Mouse (Mus musculus): ENCODE results near the gene Sf3b4. TPM values are rescaled to one million over a fixed set of nuclear protein-coding genes. Genes with fewer than 3 reads are reported as not detected.

The Sf3b4 gene
- polyA plus RNA-seq, 1 experiment: 62.7 TPM

DNA sequence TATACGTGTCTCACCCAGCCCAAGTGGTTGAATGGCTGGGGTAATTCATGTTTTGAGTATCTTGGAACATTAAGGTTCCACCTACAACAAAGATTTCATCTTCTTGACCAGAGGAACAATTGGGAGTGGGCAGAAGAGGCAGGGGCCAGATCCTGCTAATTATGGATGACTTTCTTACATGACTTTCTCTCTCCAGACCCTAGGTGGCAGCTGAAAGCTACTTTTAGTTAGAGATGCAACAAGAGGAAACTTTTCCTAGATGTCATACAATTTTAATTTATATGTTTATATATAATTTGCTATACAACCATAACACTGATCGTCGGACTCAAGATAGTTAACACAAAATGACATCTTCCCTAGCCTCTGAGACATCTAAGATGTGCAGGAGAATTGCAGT lies 35.7 kb downstream of the Sf3b4 start:
- TF ChIP-seq POLR2A (IDR thresholded peaks at IDR 0.05; ENCODE audit: borderline replicate concordance, low read depth, low read length): no peak
- TF ChIP-seq CTCF (IDR thresholded peaks at IDR 0.05; ENCODE audit: low read depth, low read length): no peak
- H3K4me3 ChIP-seq (ENCODE audit: insufficient read depth, low read length): no peak overlapping the region
- H3K4me1 ChIP-seq (ENCODE audit: control insufficient read depth, insufficient read depth, low read length): no peaks in the 10 kb centered on the region
- H3K27ac ChIP-seq (ENCODE audit: insufficient read depth, low read depth, low read length): no peak overlapping the region

DNA sequence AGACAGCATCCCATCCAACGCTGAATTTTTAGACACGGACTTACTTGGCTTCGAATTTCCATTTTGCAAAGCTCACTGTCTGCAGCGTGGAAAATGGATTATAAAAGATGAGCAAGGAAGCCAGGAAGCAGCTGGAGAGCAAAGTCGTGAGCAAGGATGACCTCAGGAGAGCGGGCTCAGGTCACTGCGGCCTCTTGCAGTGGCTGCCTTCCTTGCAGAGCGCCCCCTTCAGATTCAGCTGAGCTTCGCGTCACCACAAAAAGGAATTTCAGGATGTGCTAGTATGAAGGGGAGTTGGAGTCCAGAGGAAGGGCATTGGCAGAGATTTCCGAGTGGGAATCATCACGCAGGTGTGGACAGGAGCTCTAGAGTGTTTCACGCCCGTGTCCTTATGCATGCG lies 37.1 kb downstream of the Sf3b4 start:
- H3K4me1 ChIP-seq (ENCODE audit: control insufficient read depth, insufficient read depth, low read length): peaks cover 3% of the 10 kb centered on the region; the same call in 1 of the 2 replicates
- H3K27ac ChIP-seq (ENCODE audit: insufficient read depth, low read depth, low read length): no peak overlapping the region
- H3K4me3 ChIP-seq (ENCODE audit: insufficient read depth, low read length): no peak overlapping the region
- 0 out of 2 replicates have a peak, but pooled peaks have one; percentile 13 for TF ChIP-seq CTCF (IDR thresholded peaks at IDR 0.05; ENCODE audit: low read depth, low read length)
- no peak for TF ChIP-seq POLR2A (IDR thresholded peaks at IDR 0.05; ENCODE audit: borderline replicate concordance, low read depth, low read length)

- H3K4me1 ChIP-seq (ENCODE audit: control insufficient read depth, insufficient read depth, low read length): peaks cover 11% of the 10 kb centered on the region
- peak overlapping the region; percentile 83 for H3K4me3 ChIP-seq (ENCODE audit: insufficient read depth, low read length)
- peak; percentile 47; the same call in 1 of the 2 replicates for TF ChIP-seq CTCF (IDR thresholded peaks at IDR 0.05; ENCODE audit: low read depth, low read length)
- TF ChIP-seq POLR2A (IDR thresholded peaks at IDR 0.05; ENCODE audit: borderline replicate concordance, low read depth, low read length): no peak
- peak overlapping the region; percentile 94 for H3K27ac ChIP-seq (ENCODE audit: insufficient read depth, low read depth, low read length)
Observed at GRCm38 (mm10) chr3:96219191-96219641, 47.1 kb downstream of the Sf3b4 start.

DNA sequence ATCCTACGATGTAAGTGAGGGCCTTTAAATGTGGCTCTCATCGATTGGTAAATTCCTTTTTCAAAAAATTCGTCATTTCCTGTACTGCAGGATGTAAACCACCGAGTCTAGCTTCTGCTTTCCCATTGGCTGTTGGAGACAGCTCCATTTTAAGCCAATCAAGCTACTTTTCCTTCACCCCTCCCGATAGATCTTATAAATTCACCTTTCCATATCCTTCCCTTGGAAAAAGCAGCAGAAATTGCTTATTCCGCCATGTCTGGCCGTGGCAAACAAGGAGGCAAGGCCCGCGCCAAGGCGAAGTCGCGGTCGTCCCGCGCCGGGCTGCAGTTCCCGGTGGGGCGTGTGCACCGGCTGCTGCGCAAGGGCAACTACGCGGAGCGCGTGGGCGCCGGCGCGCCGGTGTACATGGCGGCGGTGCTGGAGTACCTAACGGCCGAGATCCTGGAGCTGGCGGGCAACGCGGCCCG lies 47.6 kb downstream of the Sf3b4 start, which contains the start of the genes Bola1 and Hist2h2ab:
Gene Bola1 (minus strand): TSS at position 49 of the 470 bp plus-strand sequence.
Gene Hist2h2ab (plus strand): TSS at position 205 of the 470 bp plus-strand sequence.
- Histone ChIP-seq H3K27ac (ENCODE audit: insufficient read depth, low read depth, low read length) (peak within 1 kb of the TSS; percentile 94), H3K4me1 (ENCODE audit: control insufficient read depth, insufficient read depth, low read length) (peaks cover 14% of the 10 kb centered on the region), H3K4me3 (ENCODE audit: insufficient read depth, low read length) (peak within 1 kb of the TSS; percentile 83)
- no peak for TF ChIP-seq POLR2A (IDR thresholded peaks at IDR 0.05; ENCODE audit: borderline replicate concordance, low read depth, low read length)
- TF ChIP-seq CTCF (IDR thresholded peaks at IDR 0.05; ENCODE audit: low read depth, low read length): no peak

- 0 out of 2 replicates have a peak, but pooled peaks have one; percentile 3 for TF ChIP-seq POLR2A (IDR thresholded peaks at IDR 0.05; ENCODE audit: borderline replicate concordance, low read depth, low read length)
- H3K27ac ChIP-seq (ENCODE audit: insufficient read depth, low read depth, low read length): peak overlapping the region; percentile 94
- peaks cover 20% of the 10 kb centered on the region for H3K4me1 ChIP-seq (ENCODE audit: control insufficient read depth, insufficient read depth, low read length)
- H3K4me3 ChIP-seq (ENCODE audit: insufficient read depth, low read length): peak overlapping the region; percentile 83
Observed at GRCm38 (mm10) chr3:96220131-96220764, 48.1 kb downstream of the Sf3b4 start.

DNA sequence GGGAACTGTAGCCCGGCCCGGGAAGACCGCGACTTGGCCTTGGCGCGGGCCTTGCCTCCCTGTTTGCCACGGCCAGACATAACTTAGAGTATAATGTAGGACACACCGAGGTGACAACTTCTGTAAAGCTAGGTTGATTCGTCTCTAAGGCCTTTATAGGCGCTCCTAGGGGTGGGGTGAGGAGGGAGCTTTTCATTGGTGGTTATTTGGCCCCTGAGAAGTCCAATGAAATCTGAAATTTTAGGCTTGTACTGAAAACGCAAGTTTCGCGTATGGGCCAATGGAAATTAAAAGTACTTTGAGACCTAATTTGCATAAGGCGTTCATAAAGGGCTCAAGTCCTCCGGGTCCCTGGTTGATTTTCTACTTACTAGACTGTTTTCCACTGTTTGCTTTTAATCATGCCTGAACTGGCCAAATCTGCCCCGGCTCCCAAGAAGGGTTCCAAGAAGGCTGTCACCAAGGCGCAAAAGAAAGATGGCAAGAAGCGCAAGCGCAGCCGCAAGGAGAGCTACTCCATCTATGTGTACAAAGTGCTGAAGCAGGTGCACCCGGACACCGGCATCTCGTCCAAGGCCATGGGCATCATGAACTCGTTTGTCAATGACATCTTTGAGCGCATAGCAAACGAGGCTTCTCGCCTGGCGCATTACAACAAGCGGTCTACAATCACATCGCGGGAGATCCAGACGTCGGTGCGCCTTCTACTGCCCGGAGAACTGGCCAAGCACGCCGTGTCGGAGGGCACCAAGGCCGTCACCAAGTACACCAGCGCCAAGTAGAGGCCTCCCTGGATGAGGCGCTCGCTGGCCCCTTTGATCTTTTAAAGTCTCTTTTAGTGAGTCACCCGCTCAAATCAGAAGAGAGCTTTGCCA lies 48.9 kb downstream of the Sf3b4 start, which contains the start of the genes Hist2h2ac and Hist2h2be:
Gene Hist2h2ac (minus strand): TSS at position 116 of the 875 bp plus-strand sequence.
Gene Hist2h2be (plus strand): TSS at position 355 of the 875 bp plus-strand sequence.
- 0 out of 2 replicates have a peak, but pooled peaks have one; percentile 85 for TF ChIP-seq POLR2A (IDR thresholded peaks at IDR 0.05; ENCODE audit: borderline replicate concordance, low read depth, low read length)
- no peak for TF ChIP-seq CTCF (IDR thresholded peaks at IDR 0.05; ENCODE audit: low read depth, low read length)
- Histone ChIP-seq H3K4me1 (ENCODE audit: control insufficient read depth, insufficient read depth, low read length) (peaks cover 27% of the 10 kb centered on the region), H3K27ac (ENCODE audit: insufficient read depth, low read depth, low read length) (peak within 1 kb of the TSS; percentile 94), H3K4me3 (ENCODE audit: insufficient read depth, low read length) (peak within 1 kb of the TSS; percentile 83)

DNA sequence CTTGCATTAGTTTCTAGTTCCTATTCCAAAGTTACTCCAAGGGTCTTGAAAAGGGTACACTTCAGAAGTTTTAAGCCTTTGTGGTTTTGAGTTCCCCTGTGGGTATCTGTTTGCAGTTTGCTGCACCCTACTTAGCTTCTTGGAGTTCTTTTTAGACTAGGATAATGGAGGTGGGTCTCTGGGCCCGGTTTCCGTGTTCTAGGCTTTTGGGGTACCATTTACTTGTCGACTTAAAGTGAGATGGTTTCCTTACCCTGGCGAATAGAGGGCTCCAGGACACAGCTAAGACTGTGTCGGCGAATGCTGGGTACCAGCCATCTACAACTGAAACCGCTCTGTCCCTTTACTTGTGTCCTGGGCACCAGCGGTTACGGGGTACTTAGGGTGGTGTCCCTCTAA lies 49.5 kb downstream of the Sf3b4 start:
- Histone ChIP-seq H3K4me1 (ENCODE audit: control insufficient read depth, insufficient read depth, low read length) (peaks cover 31% of the 10 kb centered on the region), H3K27ac (ENCODE audit: insufficient read depth, low read depth, low read length) (peak overlapping the region; percentile 80), H3K4me3 (ENCODE audit: insufficient read depth, low read length) (peak overlapping the region; percentile 69)
- TF ChIP-seq CTCF (IDR thresholded peaks at IDR 0.05; ENCODE audit: low read depth, low read length): no peak
- no peak for TF ChIP-seq POLR2A (IDR thresholded peaks at IDR 0.05; ENCODE audit: borderline replicate concordance, low read depth, low read length)

DNA sequence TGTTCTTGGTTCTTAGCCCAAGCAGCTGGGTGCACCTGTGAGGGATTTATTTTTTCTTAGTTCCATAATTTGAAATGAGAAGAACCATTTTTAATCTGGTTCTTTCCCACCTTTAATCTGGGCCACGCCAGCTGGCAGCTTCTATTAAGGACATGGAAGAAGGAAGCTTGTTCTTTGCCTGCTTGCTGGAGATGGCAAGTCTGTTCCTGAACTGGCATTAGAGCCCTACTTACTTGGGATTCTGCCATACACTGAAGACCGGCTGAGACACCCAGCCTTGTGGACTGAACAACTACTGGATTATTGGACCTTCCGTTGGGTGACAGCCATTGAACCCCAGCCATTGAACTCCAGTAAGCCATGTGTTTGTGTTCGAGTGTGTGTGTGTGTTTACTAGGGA lies 50.6 kb downstream of the Sf3b4 start:
- Histone ChIP-seq H3K4me1 (ENCODE audit: control insufficient read depth, insufficient read depth, low read length) (peaks cover 40% of the 10 kb centered on the region), H3K4me3 (ENCODE audit: insufficient read depth, low read length) (peak overlapping the region; percentile 50), H3K27ac (ENCODE audit: insufficient read depth, low read depth, low read length) (peak overlapping the region; percentile 80)
- no peak for TF ChIP-seq CTCF (IDR thresholded peaks at IDR 0.05; ENCODE audit: low read depth, low read length)
- no peak for TF ChIP-seq POLR2A (IDR thresholded peaks at IDR 0.05; ENCODE audit: borderline replicate concordance, low read depth, low read length)

DNA sequence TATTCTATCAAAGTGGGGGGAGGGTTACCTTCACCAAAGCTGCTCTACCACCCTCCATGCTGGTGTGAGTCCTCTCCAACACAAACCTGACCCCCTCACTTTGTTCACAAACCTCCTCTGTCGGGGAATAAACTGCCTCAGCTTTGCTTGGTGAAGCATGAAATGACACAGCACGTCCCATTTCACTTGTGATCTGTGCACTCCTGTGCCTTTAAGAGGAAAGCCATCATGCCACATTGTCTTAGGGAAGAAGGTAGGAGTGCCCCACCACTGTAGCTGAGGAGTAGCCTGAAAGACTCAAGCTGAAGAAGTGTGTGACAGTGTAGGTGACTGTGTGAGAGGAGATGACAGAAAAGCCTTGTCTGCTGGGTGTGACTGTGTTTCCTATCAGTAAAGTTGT lies 53.3 kb downstream of the Sf3b4 start:
- peak overlapping the region; percentile 7 for H3K4me3 ChIP-seq (ENCODE audit: insufficient read depth, low read length)
- TF ChIP-seq CTCF (IDR thresholded peaks at IDR 0.05; ENCODE audit: low read depth, low read length) (no peak), POLR2A (IDR thresholded peaks at IDR 0.05; ENCODE audit: borderline replicate concordance, low read depth, low read length) (no peak)
- H3K4me1 ChIP-seq (ENCODE audit: control insufficient read depth, insufficient read depth, low read length): peaks cover 62% of the 10 kb centered on the region
- H3K27ac ChIP-seq (ENCODE audit: insufficient read depth, low read depth, low read length): peak overlapping the region; percentile 83

Other genes with a start within 250 kb of the Sf3b4 start
- 134 and 150 TPM in 2 replicates for gene Anp32e, start 243.1 kb upstream of the Sf3b4 start, polyA plus RNA-seq (2012; ENCODE audit: insufficient read depth, insufficient read length, missing spikeins)
- gene Plekho1, start 176.3 kb upstream of the Sf3b4 start, polyA plus RNA-seq (2012; ENCODE audit: insufficient read depth, insufficient read length, missing spikeins): 298 and 305 TPM in 2 replicates
- gene Vps45, start 113.9 kb upstream of the Sf3b4 start, polyA plus RNA-seq (2012; ENCODE audit: insufficient read depth, insufficient read length, missing spikeins): 18.6 and 22.9 TPM in 2 replicates
- gene Otud7b, start 67.8 kb upstream of the Sf3b4 start, polyA plus RNA-seq (2012; ENCODE audit: insufficient read depth, insufficient read length, missing spikeins): 4.7 and 5.1 TPM in 2 replicates
- gene Mtmr11, start 10.3 kb upstream of the Sf3b4 start, polyA plus RNA-seq (2012; ENCODE audit: insufficient read depth, insufficient read length, missing spikeins): 12.6 and 14.4 TPM in 2 replicates
- 0.64 and 0.92 TPM in 2 replicates for gene Sv2a, start 8.8 kb downstream of the Sf3b4 start, polyA plus RNA-seq (2012; ENCODE audit: insufficient read depth, insufficient read length, missing spikeins)
- 14.1 and 19.0 TPM in 2 replicates for gene Bola1, start 47.4 kb downstream of the Sf3b4 start, polyA plus RNA-seq (2012; ENCODE audit: insufficient read depth, insufficient read length, missing spikeins)
- not detected in 2 replicates for gene Hist2h2ab, start 47.5 kb downstream of the Sf3b4 start, polyA plus RNA-seq (2012; ENCODE audit: insufficient read depth, insufficient read length, missing spikeins)
- not detected in 2 replicates for gene Hist2h2ac, start 48.5 kb downstream of the Sf3b4 start, polyA plus RNA-seq (2012; ENCODE audit: insufficient read depth, insufficient read length, missing spikeins)
- 13.0 and 13.9 TPM in 2 replicates for gene Hist2h2be, start 48.8 kb downstream of the Sf3b4 start, polyA plus RNA-seq (2012; ENCODE audit: insufficient read depth, insufficient read length, missing spikeins)
- gene Hist2h3c2, start 66.8 kb downstream of the Sf3b4 start, polyA plus RNA-seq (2012; ENCODE audit: insufficient read depth, insufficient read length, missing spikeins): 2.4 and 13.5 TPM in 2 replicates
- 14.5 and 22.9 TPM in 2 replicates for gene Hist2h2aa2, start 67.9 kb downstream of the Sf3b4 start, polyA plus RNA-seq (2012; ENCODE audit: insufficient read depth, insufficient read length, missing spikeins)
- gene Hist2h2aa1, start 73.2 kb downstream of the Sf3b4 start, polyA plus RNA-seq (2012; ENCODE audit: insufficient read depth, insufficient read length, missing spikeins): not detected in 2 replicates
- 4.9 and 7.4 TPM in 2 replicates for gene Hist2h3c1, start 74.4 kb downstream of the Sf3b4 start, polyA plus RNA-seq (2012; ENCODE audit: insufficient read depth, insufficient read length, missing spikeins)
- gene Hist2h4, start 91.0 kb downstream of the Sf3b4 start, polyA plus RNA-seq (2012; ENCODE audit: insufficient read depth, insufficient read length, missing spikeins): 1.9 and 3.1 TPM in 2 replicates
- 4.8 and 5.0 TPM in 2 replicates for gene Hist2h3b, start 96.3 kb downstream of the Sf3b4 start, polyA plus RNA-seq (2012; ENCODE audit: insufficient read depth, insufficient read length, missing spikeins)
- 3.1 and 3.6 TPM in 2 replicates for gene Hist2h2bb, start 97.4 kb downstream of the Sf3b4 start, polyA plus RNA-seq (2012; ENCODE audit: insufficient read depth, insufficient read length, missing spikeins)
- gene Fcgr1, start 121.6 kb downstream of the Sf3b4 start, polyA plus RNA-seq (2012; ENCODE audit: insufficient read depth, insufficient read length, missing spikeins): 153 and 166 TPM in 2 replicates

Measured in bone marrow macrophage, adult 2 months (primary cell).